Mouse (Mus musculus): Measurements from ENCODE around the gene Gse1. TPM values are rescaled to one million over a fixed set of nuclear protein-coding genes. Genes with fewer than 3 reads are reported as not detected.
A peak's percentile ranks its signal among the peaks of the same experiment; 100 is the strongest.

Gene Gse1
- polyA plus RNA-seq, 1 experiment from 2014 or later, result 28.8 TPM

- H3K36me3 ChIP-seq, result no peaks in the 10 kb centered on the region
- peak overlapping the region; percentile 42 for H3K4me2 ChIP-seq (replicated peaks)
- H3K9ac ChIP-seq (replicated peaks), result peak overlapping the region; percentile 46; the same call in 1 of the 2 replicates
- H3K4me3 ChIP-seq, result 0 out of 2 replicates have a peak overlapping the region, but pooled peaks have one; percentile 14
- H3K4me1 ChIP-seq, result peaks cover 91% of the 10 kb centered on the region
- WGBS, result 3% methylated on average over 33 of the region's 33 CpGs
- ATAC-seq (ENCODE audit: low FRiP score, low read depth), result peak; percentile 83
- H3K27me3 ChIP-seq, result peaks cover 53% of the 10 kb centered on the region
- peak overlapping the region; percentile 98 for H3K27ac ChIP-seq (replicated peaks)
- no peaks in the 10 kb centered on the region for H3K9me3 ChIP-seq
Observed at GRCm38 (mm10) chr8:120416522-120417394, 188.5 kb downstream of the Gse1 start.

- 0 out of 2 replicates have a peak overlapping the region, but pooled peaks have one; percentile 29 for H3K9ac ChIP-seq (replicated peaks)
- ATAC-seq (ENCODE audit: low FRiP score, low read depth), result no peak
- no peaks in the 10 kb centered on the region for H3K36me3 ChIP-seq
- 90% methylated on average over 5 of the region's 5 CpGs for WGBS
- H3K27me3 ChIP-seq, result peaks cover 54% of the 10 kb centered on the region
- H3K9me3 ChIP-seq, result no peaks in the 10 kb centered on the region
- peaks cover 91% of the 10 kb centered on the region for H3K4me1 ChIP-seq
- no peak overlapping the region for H3K4me3 ChIP-seq
- peak overlapping the region; percentile 98 for H3K27ac ChIP-seq (replicated peaks)
- no peak overlapping the region for H3K4me2 ChIP-seq (replicated peaks)
Observed at GRCm38 (mm10) chr8:120418188-120418587, 189.9 kb downstream of the Gse1 start.

GRCm38 (mm10) chr8:120419675-120420074 is 191.4 kb downstream of the Gse1 start:
- no peak for ATAC-seq (ENCODE audit: low FRiP score, low read depth)
- Histone ChIP-seq H3K9me3 (no peaks in the 10 kb centered on the region), H3K4me1 (peaks cover 91% of the 10 kb centered on the region), H3K36me3 (no peaks in the 10 kb centered on the region), H3K27ac (replicated peaks) (no peak overlapping the region), H3K4me2 (replicated peaks) (no peak overlapping the region), H3K9ac (replicated peaks) (no peak overlapping the region), H3K27me3 (peaks cover 42% of the 10 kb centered on the region), H3K4me3 (no peak overlapping the region)
- WGBS, result 85% methylated on average over 9 of the region's 9 CpGs

- H3K4me1 ChIP-seq, result peaks cover 92% of the 10 kb centered on the region
- peaks cover 37% of the 10 kb centered on the region for H3K27me3 ChIP-seq
- ATAC-seq (ENCODE audit: low FRiP score, low read depth), result no peak
- H3K36me3 ChIP-seq, result no peaks in the 10 kb centered on the region
- H3K4me3 ChIP-seq, result no peak overlapping the region
- H3K27ac ChIP-seq (replicated peaks), result no peak overlapping the region
- no peaks in the 10 kb centered on the region for H3K9me3 ChIP-seq
- no peak overlapping the region for H3K9ac ChIP-seq (replicated peaks)
- no peak overlapping the region for H3K4me2 ChIP-seq (replicated peaks)
- 75% methylated on average over 5 of the region's 5 CpGs for WGBS
Observed at GRCm38 (mm10) chr8:120420226-120420625, 192.0 kb downstream of the Gse1 start.

- peaks cover 92% of the 10 kb centered on the region for H3K4me1 ChIP-seq
- H3K27me3 ChIP-seq, result peaks cover 37% of the 10 kb centered on the region
- peak overlapping the region; percentile 69 for H3K27ac ChIP-seq (replicated peaks)
- no peak overlapping the region for H3K4me2 ChIP-seq (replicated peaks)
- no peaks in the 10 kb centered on the region for H3K36me3 ChIP-seq
- H3K9ac ChIP-seq (replicated peaks), result peak overlapping the region; percentile 24; the same call in 1 of the 2 replicates
- H3K4me3 ChIP-seq, result no peak overlapping the region
- 8% methylated on average over 9 of the region's 9 CpGs for WGBS
- no peak for ATAC-seq (ENCODE audit: low FRiP score, low read depth)
- H3K9me3 ChIP-seq, result no peaks in the 10 kb centered on the region
Observed at GRCm38 (mm10) chr8:120421638-120422037, 193.4 kb downstream of the Gse1 start.

GRCm38 (mm10) chr8:120422236-120422635 is 194.0 kb downstream of the Gse1 start:
- no peak for ATAC-seq (ENCODE audit: low FRiP score, low read depth)
- H3K9me3 ChIP-seq, result no peaks in the 10 kb centered on the region
- H3K27me3 ChIP-seq, result peaks cover 37% of the 10 kb centered on the region
- peaks cover 92% of the 10 kb centered on the region for H3K4me1 ChIP-seq
- no peak overlapping the region for H3K4me2 ChIP-seq (replicated peaks)
- 82% methylated on average over 8 of the region's 8 CpGs for WGBS
- H3K27ac ChIP-seq (replicated peaks), result peak overlapping the region; percentile 69
- H3K9ac ChIP-seq (replicated peaks), result no peak overlapping the region
- H3K4me3 ChIP-seq, result no peak overlapping the region
- no peaks in the 10 kb centered on the region for H3K36me3 ChIP-seq

- Histone ChIP-seq H3K27ac (replicated peaks) (peak overlapping the region; percentile 43; the same call in 1 of the 2 replicates), H3K27me3 (peaks cover 41% of the 10 kb centered on the region), H3K4me1 (peaks cover 92% of the 10 kb centered on the region), H3K4me3 (no peak overlapping the region), H3K4me2 (replicated peaks) (no peak overlapping the region), H3K36me3 (no peaks in the 10 kb centered on the region), H3K9ac (replicated peaks) (no peak overlapping the region), H3K9me3 (no peaks in the 10 kb centered on the region)
- 30% methylated on average over 7 of the region's 7 CpGs for WGBS
- ATAC-seq (ENCODE audit: low FRiP score, low read depth), result no peak
Observed at GRCm38 (mm10) chr8:120423576-120423975, 195.3 kb downstream of the Gse1 start.

- H3K4me2 ChIP-seq (replicated peaks), result peak overlapping the region; percentile 31
- WGBS, result 34% methylated on average over 4 of the region's 4 CpGs
- peaks cover 94% of the 10 kb centered on the region for H3K4me1 ChIP-seq
- ATAC-seq (ENCODE audit: low FRiP score, low read depth), result no peak; the same call in 1 of the 2 replicates
- no peaks in the 10 kb centered on the region for H3K9me3 ChIP-seq
- no peaks in the 10 kb centered on the region for H3K36me3 ChIP-seq
- no peak overlapping the region for H3K4me3 ChIP-seq
- peak overlapping the region; percentile 39 for H3K9ac ChIP-seq (replicated peaks)
- H3K27me3 ChIP-seq, result peaks cover 46% of the 10 kb centered on the region
- peak overlapping the region; percentile 95 for H3K27ac ChIP-seq (replicated peaks)
Observed at GRCm38 (mm10) chr8:120424829-120425198, 196.6 kb downstream of the Gse1 start.

- Histone ChIP-seq H3K27ac (replicated peaks) (peak overlapping the region; percentile 95), H3K4me2 (replicated peaks) (peak overlapping the region; percentile 31), H3K9me3 (no peaks in the 10 kb centered on the region), H3K27me3 (peaks cover 47% of the 10 kb centered on the region), H3K36me3 (no peaks in the 10 kb centered on the region), H3K4me3 (no peak overlapping the region), H3K9ac (replicated peaks) (peak overlapping the region; percentile 39; the same call in 1 of the 2 replicates), H3K4me1 (peaks cover 89% of the 10 kb centered on the region)
- WGBS, result 6% methylated on average over 8 of the region's 8 CpGs
- peak; percentile 84 for ATAC-seq (ENCODE audit: low FRiP score, low read depth)
Observed at GRCm38 (mm10) chr8:120425199-120425941, 197.1 kb downstream of the Gse1 start.

- H3K27ac ChIP-seq (replicated peaks), result peak overlapping the region; percentile 95
- peaks cover 47% of the 10 kb centered on the region for H3K27me3 ChIP-seq
- no peaks in the 10 kb centered on the region for H3K9me3 ChIP-seq
- H3K4me3 ChIP-seq, result no peak overlapping the region
- no peak overlapping the region for H3K9ac ChIP-seq (replicated peaks)
- peaks cover 81% of the 10 kb centered on the region for H3K4me1 ChIP-seq
- H3K36me3 ChIP-seq, result no peaks in the 10 kb centered on the region
- no peak for ATAC-seq (ENCODE audit: low FRiP score, low read depth)
- WGBS, result 36% methylated on average over 1 of the region's 1 CpGs
- H3K4me2 ChIP-seq (replicated peaks), result no peak overlapping the region
Observed at GRCm38 (mm10) chr8:120426105-120426504, 197.8 kb downstream of the Gse1 start.

- 15% methylated on average over 20 of the region's 20 CpGs for WGBS
- Histone ChIP-seq H3K9me3 (no peaks in the 10 kb centered on the region), H3K9ac (replicated peaks) (no peak overlapping the region), H3K27ac (replicated peaks) (peak overlapping the region; percentile 95), H3K4me1 (peaks cover 74% of the 10 kb centered on the region), H3K4me2 (replicated peaks) (no peak overlapping the region), H3K36me3 (no peaks in the 10 kb centered on the region), H3K27me3 (peaks cover 41% of the 10 kb centered on the region), H3K4me3 (no peak overlapping the region)
- no peak for ATAC-seq (ENCODE audit: low FRiP score, low read depth)
Observed at GRCm38 (mm10) chr8:120426622-120427385, 198.5 kb downstream of the Gse1 start.

All from midbrain, embryonic 12.5 days (tissue).